Mouse (Mus musculus) v-Abl transformed pro-B cells (cell line): Measurements from ENCODE around the gene Lcn12.

ENCODE experiments used
- in situ Hi-C, 2 experiments: fragments of 400-800 bp; cut with MboI; formaldehyde crosslinking; loops; one replicate each; pipeline ENCODE4 v1.15.1; 2025; ENCODE audit not compliant: unreplicated experiment in 2 of 2

The Lcn12 gene

GRCm38 (mm10) chr2:25465816-25466635 is 27.7 kb downstream of the Lcn12 start:
- in situ Hi-C loops, result no loop called here

- in situ Hi-C loops, result no loop called here
Observed at GRCm38 (mm10) chr2:25465256-25465655, 28.5 kb downstream of the Lcn12 start.

GRCm38 (mm10) chr2:25463630-25464029 is 30.1 kb downstream of the Lcn12 start:
- in situ Hi-C loops, result no loop called here

- in situ Hi-C loops, result no loop called here
Observed at GRCm38 (mm10) chr2:25461407-25461806, 32.3 kb downstream of the Lcn12 start.

- in situ Hi-C loops, result no loop called here
Observed at GRCm38 (mm10) chr2:25460551-25461309, 33.0 kb downstream of the Lcn12 start, which contains the start of gene Paxx. Gene Paxx (minus strand): TSS chr2:25461094.

GRCm38 (mm10) chr2:25460135-25460534 is 33.6 kb downstream of the Lcn12 start:
- in situ Hi-C loops, result no loop called here

GRCm38 (mm10) chr2:25458911-25459310 is 34.8 kb downstream of the Lcn12 start:
- in situ Hi-C loops, result no loop called here

- in situ Hi-C loops, result no loop called here
Observed at GRCm38 (mm10) chr2:25457022-25457896, 36.5 kb downstream of the Lcn12 start.

- in situ Hi-C loops, result no loop called here
Observed at GRCm38 (mm10) chr2:25456205-25456953, 37.3 kb downstream of the Lcn12 start, which contains the start of gene Clic3. Gene Clic3 (plus strand): TSS chr2:25456838.

GRCm38 (mm10) chr2:25452951-25453350 is 40.8 kb downstream of the Lcn12 start:
- in situ Hi-C loops, result no loop called here

GRCm38 (mm10) chr2:25450853-25451647 is 42.7 kb downstream of the Lcn12 start:
- in situ Hi-C loops, result no loop called here

GRCm38 (mm10) chr2:25442682-25443081 is 51.0 kb downstream of the Lcn12 start:
- in situ Hi-C loops, result no loop called here

- in situ Hi-C loops, result no loop called here
Observed at GRCm38 (mm10) chr2:25441067-25441466, 52.6 kb downstream of the Lcn12 start.
